Mouse (Mus musculus): ENCODE results near the gene Hltf. TPM values are rescaled to one million over a fixed set of nuclear protein-coding genes. Genes with fewer than 3 reads are reported as not detected.
A peak's percentile ranks its signal among the peaks of the same experiment; 100 is the strongest.

Hltf gene
- polyA plus RNA-seq, 1 experiment from 2014 or later: 23.2 TPM

DNA sequence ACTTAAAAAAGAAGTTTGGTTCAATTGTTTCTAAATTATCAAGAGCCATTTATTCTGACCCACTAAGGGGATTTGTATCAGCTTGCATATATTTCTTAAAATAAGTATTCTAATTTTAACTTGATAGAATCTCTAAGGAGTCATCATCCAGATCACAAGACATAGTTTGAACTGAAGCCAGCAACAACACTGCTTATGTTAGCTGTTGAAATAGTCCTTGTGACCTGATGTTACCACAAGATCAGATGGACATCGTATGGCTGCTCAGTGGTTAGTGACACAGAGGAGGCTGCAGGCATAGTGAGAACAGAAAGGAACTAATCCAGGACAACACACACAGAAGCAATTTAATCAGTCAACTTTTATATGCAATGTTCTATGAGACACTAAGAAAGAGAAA, 75.1 kb downstream of the Hltf start:
- H3K9me3 ChIP-seq (replicated peaks; ENCODE audit: control insufficient read depth, low read length): no peaks in the 10 kb centered on the region
- DNase-seq (ENCODE audit: low spot score) (no peak), ATAC-seq (replicated peaks; ENCODE audit: insufficient number of reproducible peaks, low FRiP score, low TSS enrichment, low read depth) (no peak)
- 87% methylated on average over 1 of the region's 1 CpGs for WGBS
- no peaks in the 10 kb centered on the region for H3K4me1 ChIP-seq (ENCODE audit: control insufficient read depth, insufficient read depth, low read length)
- no peak overlapping the region for H3K4me3 ChIP-seq (ENCODE audit: low read depth, low read length)
- no peak overlapping the region for H3K9ac ChIP-seq (replicated peaks; ENCODE audit: low read length)
- H3K4me2 ChIP-seq (ENCODE audit: low read depth, low read length): no peak overlapping the region
- H3K27ac ChIP-seq (replicated peaks; ENCODE audit: low read depth, low read length): no peak overlapping the region
- H3K27me3 ChIP-seq (ENCODE audit: control insufficient read depth, insufficient read depth, low read length): no peaks in the 10 kb centered on the region
- H3K36me3 ChIP-seq (replicated peaks; ENCODE audit: control insufficient read depth, insufficient read depth, low read depth, low read length): no peaks in the 10 kb centered on the region

DNA sequence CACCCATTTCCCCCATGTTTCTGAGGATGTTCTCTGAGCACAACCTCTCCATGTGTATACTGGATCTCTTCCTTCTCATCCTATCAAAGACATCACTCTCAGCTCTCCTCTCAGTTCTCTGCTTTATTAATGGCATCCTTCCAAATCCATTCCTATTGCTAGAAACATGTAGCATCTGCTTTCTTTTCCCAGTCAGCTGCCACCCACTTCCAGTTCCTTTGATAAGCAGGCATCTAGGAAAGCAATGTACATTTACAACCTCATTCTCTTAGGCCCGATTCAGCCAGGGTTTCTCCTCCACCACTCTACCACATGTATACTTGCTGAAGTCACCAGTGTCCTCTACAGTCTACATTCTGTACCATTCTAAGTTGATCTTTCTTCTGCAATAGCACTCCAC, 76.1 kb downstream of the Hltf start:
- Histone ChIP-seq H3K9me3 (replicated peaks; ENCODE audit: control insufficient read depth, low read length) (no peaks in the 10 kb centered on the region), H3K4me3 (ENCODE audit: low read depth, low read length) (no peak overlapping the region), H3K4me2 (ENCODE audit: low read depth, low read length) (no peak overlapping the region), H3K27me3 (ENCODE audit: control insufficient read depth, insufficient read depth, low read length) (no peaks in the 10 kb centered on the region), H3K4me1 (ENCODE audit: control insufficient read depth, insufficient read depth, low read length) (no peaks in the 10 kb centered on the region), H3K36me3 (replicated peaks; ENCODE audit: control insufficient read depth, insufficient read depth, low read depth, low read length) (no peaks in the 10 kb centered on the region), H3K9ac (replicated peaks; ENCODE audit: low read length) (no peak overlapping the region), H3K27ac (replicated peaks; ENCODE audit: low read depth, low read length) (no peak overlapping the region)
- DNase-seq (ENCODE audit: low spot score) (no peak), ATAC-seq (replicated peaks; ENCODE audit: insufficient number of reproducible peaks, low FRiP score, low TSS enrichment, low read depth) (no peak)
- 93% methylated on average over 1 of the region's 1 CpGs for WGBS

DNA sequence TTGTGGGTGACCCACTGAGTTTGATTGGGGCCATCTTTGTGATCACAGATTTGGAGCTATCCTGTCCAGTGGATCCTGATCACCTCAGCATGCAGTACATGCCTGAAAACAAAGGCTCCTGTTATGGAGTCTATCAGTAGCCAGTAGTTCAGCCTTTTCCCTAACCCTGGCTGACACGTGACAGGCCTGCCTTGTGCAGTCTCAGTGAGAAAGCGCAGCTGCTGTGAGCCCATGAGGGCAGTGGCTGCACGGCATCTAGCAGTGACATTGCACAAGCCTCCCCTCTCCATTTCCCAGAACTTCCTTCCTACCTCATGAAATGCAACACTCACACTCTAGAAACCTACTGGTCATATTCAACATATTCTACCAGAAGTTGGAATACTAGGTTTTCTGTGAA, 76.9 kb downstream of the Hltf start:
- H3K9ac ChIP-seq (replicated peaks; ENCODE audit: low read length): no peak overlapping the region
- no peak for ATAC-seq (replicated peaks; ENCODE audit: insufficient number of reproducible peaks, low FRiP score, low TSS enrichment, low read depth)
- H3K4me3 ChIP-seq (ENCODE audit: low read depth, low read length): no peak overlapping the region

DNA sequence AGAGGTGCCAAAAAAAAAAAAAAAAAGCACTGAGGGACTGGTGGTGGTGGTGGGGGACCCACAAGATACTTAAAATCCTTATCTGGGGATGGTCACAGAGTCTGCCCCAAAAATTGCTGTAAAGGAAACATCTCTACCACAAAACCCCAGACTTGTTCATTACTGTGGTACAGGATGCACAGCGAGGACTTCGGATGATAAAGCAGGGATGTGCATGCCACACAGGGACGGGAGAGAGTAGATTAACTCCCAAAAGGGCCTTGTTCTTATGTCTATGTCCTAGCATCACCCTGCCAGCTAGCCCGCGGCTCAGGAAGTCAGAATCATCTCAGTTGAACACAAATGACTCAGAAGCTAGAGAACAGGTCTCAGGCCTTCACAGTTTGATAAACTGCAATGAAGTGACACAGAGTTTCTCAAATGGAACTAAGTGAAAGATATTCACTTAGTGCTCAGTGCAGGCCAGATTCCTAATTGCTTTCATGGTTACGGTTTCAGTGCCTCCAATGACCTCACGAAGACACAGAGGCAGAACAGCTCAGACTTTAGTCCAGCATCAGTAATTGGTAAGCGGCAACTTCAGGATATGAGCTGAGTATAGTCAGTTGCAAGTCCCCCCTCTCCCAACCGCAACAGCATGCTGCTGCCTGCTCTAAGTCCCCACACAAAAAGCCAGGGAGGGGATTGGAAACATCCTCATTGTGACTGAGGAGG, 79.4 kb downstream of the Hltf start:
- H3K4me3 ChIP-seq (ENCODE audit: low read depth, low read length): no peak overlapping the region
- H3K9ac ChIP-seq (replicated peaks; ENCODE audit: low read length): no peak overlapping the region
- no peak for DNase-seq (ENCODE audit: low spot score)
- WGBS: 85% methylated on average over 9 of the region's 9 CpGs
- no peak overlapping the region for H3K4me2 ChIP-seq (ENCODE audit: low read depth, low read length)
- H3K36me3 ChIP-seq (replicated peaks; ENCODE audit: control insufficient read depth, insufficient read depth, low read depth, low read length): no peaks in the 10 kb centered on the region
- H3K9me3 ChIP-seq (replicated peaks; ENCODE audit: control insufficient read depth, low read length): no peaks in the 10 kb centered on the region
- H3K4me1 ChIP-seq (ENCODE audit: control insufficient read depth, insufficient read depth, low read length): no peaks in the 10 kb centered on the region
- H3K27ac ChIP-seq (replicated peaks; ENCODE audit: low read depth, low read length): no peak overlapping the region
- no peaks in the 10 kb centered on the region for H3K27me3 ChIP-seq (ENCODE audit: control insufficient read depth, insufficient read depth, low read length)
- no peak for ATAC-seq (replicated peaks; ENCODE audit: insufficient number of reproducible peaks, low FRiP score, low TSS enrichment, low read depth)

More for the DNA sequence above, 76.9 kb downstream of the Hltf start:
- Histone ChIP-seq H3K27ac (replicated peaks; ENCODE audit: low read depth, low read length) (no peak overlapping the region), H3K4me2 (ENCODE audit: low read depth, low read length) (no peak overlapping the region), H3K9me3 (replicated peaks; ENCODE audit: control insufficient read depth, low read length) (no peaks in the 10 kb centered on the region), H3K4me1 (ENCODE audit: control insufficient read depth, insufficient read depth, low read length) (no peaks in the 10 kb centered on the region), H3K27me3 (ENCODE audit: control insufficient read depth, insufficient read depth, low read length) (no peaks in the 10 kb centered on the region), H3K36me3 (replicated peaks; ENCODE audit: control insufficient read depth, insufficient read depth, low read depth, low read length) (no peaks in the 10 kb centered on the region)
- WGBS: 67% methylated on average over 3 of the region's 3 CpGs
- DNase-seq (ENCODE audit: low spot score): no peak

DNA sequence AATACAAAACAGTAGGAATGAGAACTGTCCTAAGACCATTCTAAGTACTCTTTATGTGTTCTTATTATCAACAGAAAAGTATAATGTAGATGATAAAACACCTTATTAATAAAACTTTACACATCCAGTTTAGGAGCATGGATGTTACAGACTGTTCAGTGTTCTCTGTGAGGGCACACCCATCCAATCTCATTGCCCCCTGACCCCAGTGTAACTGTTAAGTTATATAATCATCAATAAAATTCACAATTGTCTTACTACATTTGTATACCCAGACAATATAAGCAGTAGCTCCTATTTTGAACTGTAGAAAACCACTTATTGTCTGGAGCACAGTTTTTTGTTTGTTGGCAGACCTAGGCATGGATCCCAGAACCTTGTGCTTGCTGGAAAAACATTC, 83.6 kb downstream of the Hltf start:
- no peak overlapping the region for H3K27ac ChIP-seq (replicated peaks; ENCODE audit: low read depth, low read length)
- no peak overlapping the region for H3K4me2 ChIP-seq (ENCODE audit: low read depth, low read length)
- no peak overlapping the region for H3K9ac ChIP-seq (replicated peaks; ENCODE audit: low read length)
- no peaks in the 10 kb centered on the region for H3K27me3 ChIP-seq (ENCODE audit: control insufficient read depth, insufficient read depth, low read length)
- no peaks in the 10 kb centered on the region for H3K36me3 ChIP-seq (replicated peaks; ENCODE audit: control insufficient read depth, insufficient read depth, low read depth, low read length)
- no peak overlapping the region for H3K4me3 ChIP-seq (ENCODE audit: low read depth, low read length)
- H3K9me3 ChIP-seq (replicated peaks; ENCODE audit: control insufficient read depth, low read length): no peaks in the 10 kb centered on the region
- DNase-seq (ENCODE audit: low spot score) (no peak), ATAC-seq (replicated peaks; ENCODE audit: insufficient number of reproducible peaks, low FRiP score, low TSS enrichment, low read depth) (no peak)
- no peaks in the 10 kb centered on the region for H3K4me1 ChIP-seq (ENCODE audit: control insufficient read depth, insufficient read depth, low read length)

DNA sequence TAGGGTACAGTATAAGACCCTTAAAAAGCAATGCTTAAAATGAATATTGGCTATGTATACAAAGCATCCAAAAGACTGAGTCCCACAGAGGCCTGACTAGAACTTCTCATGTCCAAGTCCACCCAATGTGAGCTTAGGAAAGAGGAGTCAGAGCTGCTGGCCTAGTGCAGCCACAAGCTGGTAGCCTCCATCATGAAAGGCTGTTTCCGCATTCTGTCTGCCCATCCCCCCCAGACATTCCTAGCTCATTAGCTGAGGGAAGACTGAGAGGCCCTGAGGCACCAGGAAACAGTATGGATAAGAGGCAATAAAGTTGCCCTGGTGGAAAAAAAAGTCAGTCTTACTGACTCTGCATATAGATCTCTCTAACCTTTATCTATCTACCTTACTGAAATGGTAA, 84.1 kb downstream of the Hltf start:
- Histone ChIP-seq H3K27ac (replicated peaks; ENCODE audit: low read depth, low read length) (no peak overlapping the region), H3K4me3 (ENCODE audit: low read depth, low read length) (no peak overlapping the region), H3K27me3 (ENCODE audit: control insufficient read depth, insufficient read depth, low read length) (no peaks in the 10 kb centered on the region), H3K4me2 (ENCODE audit: low read depth, low read length) (no peak overlapping the region), H3K36me3 (replicated peaks; ENCODE audit: control insufficient read depth, insufficient read depth, low read depth, low read length) (no peaks in the 10 kb centered on the region), H3K4me1 (ENCODE audit: control insufficient read depth, insufficient read depth, low read length) (no peaks in the 10 kb centered on the region), H3K9me3 (replicated peaks; ENCODE audit: control insufficient read depth, low read length) (no peaks in the 10 kb centered on the region), H3K9ac (replicated peaks; ENCODE audit: low read length) (no peak overlapping the region)
- WGBS: 15% methylated on average over 1 of the region's 1 CpGs
- DNase-seq (ENCODE audit: low spot score) (peak; percentile 75), ATAC-seq (replicated peaks; ENCODE audit: insufficient number of reproducible peaks, low FRiP score, low TSS enrichment, low read depth) (peak; percentile 60; the same call in 1 of the 2 replicates)

DNA sequence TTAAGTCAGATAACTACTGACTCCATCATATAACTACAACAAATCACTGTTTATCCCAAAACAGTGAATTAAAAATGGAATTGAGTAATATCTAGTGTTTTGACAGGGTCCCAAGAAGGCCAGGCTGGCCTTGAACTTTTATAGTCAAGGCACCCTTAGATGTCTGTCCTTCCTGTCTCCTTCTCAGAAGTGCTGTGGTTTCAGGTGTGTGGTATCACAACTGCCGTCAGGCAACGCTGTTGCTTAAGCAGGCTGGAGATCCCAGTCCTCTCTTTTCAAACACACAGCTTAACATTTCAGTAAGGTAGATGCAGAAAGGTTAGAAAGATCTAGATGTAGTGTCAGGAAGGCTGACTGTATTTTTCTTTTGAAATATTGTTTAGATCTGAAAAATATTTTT, 84.5 kb downstream of the Hltf start:
- H3K9me3 ChIP-seq (replicated peaks; ENCODE audit: control insufficient read depth, low read length): no peaks in the 10 kb centered on the region
- 88% methylated on average over 2 of the region's 2 CpGs for WGBS
- no peak overlapping the region for H3K4me2 ChIP-seq (ENCODE audit: low read depth, low read length)
- DNase-seq (ENCODE audit: low spot score) (no peak), ATAC-seq (replicated peaks; ENCODE audit: insufficient number of reproducible peaks, low FRiP score, low TSS enrichment, low read depth) (no peak)
- no peak overlapping the region for H3K4me3 ChIP-seq (ENCODE audit: low read depth, low read length)
- H3K36me3 ChIP-seq (replicated peaks; ENCODE audit: control insufficient read depth, insufficient read depth, low read depth, low read length): no peaks in the 10 kb centered on the region
- H3K27ac ChIP-seq (replicated peaks; ENCODE audit: low read depth, low read length): no peak overlapping the region
- H3K9ac ChIP-seq (replicated peaks; ENCODE audit: low read length): no peak overlapping the region
- no peaks in the 10 kb centered on the region for H3K27me3 ChIP-seq (ENCODE audit: control insufficient read depth, insufficient read depth, low read length)
- H3K4me1 ChIP-seq (ENCODE audit: control insufficient read depth, insufficient read depth, low read length): no peaks in the 10 kb centered on the region

DNA sequence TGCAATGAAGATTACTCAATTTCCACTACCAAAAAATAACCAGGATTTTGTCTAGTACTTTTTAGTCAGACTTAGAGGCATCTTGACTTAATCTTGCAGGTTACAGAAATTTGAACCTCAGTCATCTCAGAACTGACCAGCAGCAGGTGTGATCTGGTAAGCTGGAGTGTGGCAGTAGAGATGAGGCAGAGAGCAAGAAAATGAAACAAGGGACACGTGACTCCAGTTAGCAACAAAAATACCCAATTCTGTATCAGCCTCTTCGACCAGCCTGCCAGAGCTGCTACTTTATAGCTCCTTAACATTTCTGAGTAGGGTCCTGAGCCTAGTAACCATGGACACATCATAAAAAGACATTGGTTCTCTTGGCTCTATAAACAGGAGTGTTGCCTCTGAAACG, 85.0 kb downstream of the Hltf start:
- DNase-seq (ENCODE audit: low spot score) (no peak), ATAC-seq (replicated peaks; ENCODE audit: insufficient number of reproducible peaks, low FRiP score, low TSS enrichment, low read depth) (no peak)
- H3K4me1 ChIP-seq (ENCODE audit: control insufficient read depth, insufficient read depth, low read length): no peaks in the 10 kb centered on the region

More for the DNA sequence above, 85.0 kb downstream of the Hltf start:
- Histone ChIP-seq H3K36me3 (replicated peaks; ENCODE audit: control insufficient read depth, insufficient read depth, low read depth, low read length) (no peaks in the 10 kb centered on the region), H3K9me3 (replicated peaks; ENCODE audit: control insufficient read depth, low read length) (no peaks in the 10 kb centered on the region), H3K9ac (replicated peaks; ENCODE audit: low read length) (no peak overlapping the region), H3K4me3 (ENCODE audit: low read depth, low read length) (no peak overlapping the region), H3K27ac (replicated peaks; ENCODE audit: low read depth, low read length) (no peak overlapping the region), H3K27me3 (ENCODE audit: control insufficient read depth, insufficient read depth, low read length) (no peaks in the 10 kb centered on the region), H3K4me2 (ENCODE audit: low read depth, low read length) (no peak overlapping the region)
- 59% methylated on average over 3 of the region's 3 CpGs for WGBS
